Mouse (Mus musculus): Measurements from ENCODE around the gene Spocd1. TPM values are rescaled to one million over a fixed set of nuclear protein-coding genes. Genes with fewer than 3 reads are reported as not detected.
"Not testable (repeated sequence)": the region's sequence is repeated elsewhere in the genome, so short reads cannot be mapped to it uniquely, and the experiment has no call there.

Gene Spocd1
- polyA plus RNA-seq (2015; fragmentation: Nextera tagmentation; extraction: Ambion mirVana) = not detected in 2 replicates

GRCm38 (mm10) chr4:129928949-129929348, at the start of gene Spocd1:
Gene Spocd1, plus strand, starts transcription at chr4:129929249.
- peak within 1 kb of the TSS; percentile 21 for H3K4me3 ChIP-seq (replicated peaks)
- no peaks in the 10 kb centered on the region for H3K9me3 ChIP-seq (replicated peaks)
- 46% methylated on average over 4 of the region's 4 CpGs for WGBS
- H3K27me3 ChIP-seq = peaks cover 6% of the 10 kb centered on the region; the same call in 1 of the 2 replicates
- no peak within 1 kb of the TSS for H3K9ac ChIP-seq
- H3K36me3 ChIP-seq = no peaks in the 10 kb centered on the region
- no peak for ATAC-seq (replicated peaks; ENCODE audit: low FRiP score)
- no peak within 1 kb of the TSS for H3K27ac ChIP-seq
- H3K4me1 ChIP-seq = peaks cover 11% of the 10 kb centered on the region; the same call in 1 of the 2 replicates
- H3K4me2 ChIP-seq = peak within 1 kb of the TSS; percentile 54

GRCm38 (mm10) chr4:129880615-129881014, 48.4 kb upstream of the Spocd1 start:
- Histone ChIP-seq H3K9ac (no peak overlapping the region), H3K4me1 (peaks cover 35% of the 10 kb centered on the region)
- WGBS = 69% methylated on average over 7 of the region's 7 CpGs

DNA sequence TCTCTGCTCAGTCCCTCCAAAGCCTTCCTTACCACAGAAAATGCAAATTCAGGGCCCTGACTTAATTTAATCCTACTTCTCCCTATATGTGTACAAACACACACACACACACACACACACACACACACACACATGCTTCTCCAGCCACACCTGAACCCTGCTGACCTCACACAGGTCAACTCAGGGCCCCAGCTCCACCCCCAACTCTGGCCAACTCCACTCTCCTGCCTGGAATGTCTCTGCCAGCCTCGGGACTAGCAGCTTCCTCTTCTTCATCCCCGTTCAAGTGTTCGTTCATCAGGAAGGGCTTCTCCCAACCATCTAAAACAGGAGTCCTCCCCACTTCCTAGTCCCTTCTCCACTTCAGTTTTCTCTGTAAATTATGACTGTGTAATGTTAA, 47.4 kb upstream of the Spocd1 start:
- WGBS = 34% methylated on average over 3 of the region's 3 CpGs
- no peak overlapping the region for H3K4me3 ChIP-seq (replicated peaks)
- H3K36me3 ChIP-seq = no peaks in the 10 kb centered on the region
- no peak for ATAC-seq (replicated peaks; ENCODE audit: low FRiP score)
- H3K9ac ChIP-seq = no peak overlapping the region
- H3K27me3 ChIP-seq = no peaks in the 10 kb centered on the region
- H3K4me2 ChIP-seq = no peak overlapping the region
- H3K9me3 ChIP-seq (replicated peaks) = no peaks in the 10 kb centered on the region
- H3K27ac ChIP-seq = peak overlapping the region; percentile 60; the same call in 1 of the 2 replicates
- peaks cover 32% of the 10 kb centered on the region for H3K4me1 ChIP-seq

More at GRCm38 (mm10) chr4:129880615-129881014, 48.4 kb upstream of the Spocd1 start:
- H3K27me3 ChIP-seq = no peaks in the 10 kb centered on the region
- H3K4me3 ChIP-seq (replicated peaks) = no peak overlapping the region
- no peaks in the 10 kb centered on the region for H3K36me3 ChIP-seq
- no peak for ATAC-seq (replicated peaks; ENCODE audit: low FRiP score)
- H3K27ac ChIP-seq = no peak overlapping the region
- no peak overlapping the region for H3K4me2 ChIP-seq
- no peaks in the 10 kb centered on the region for H3K9me3 ChIP-seq (replicated peaks)

GRCm38 (mm10) chr4:129882555-129883293, 46.3 kb upstream of the Spocd1 start:
- Histone ChIP-seq H3K4me3 (replicated peaks) (peak overlapping the region; percentile 10; the same call in 1 of the 2 replicates), H3K27ac (peak overlapping the region; percentile 60), H3K36me3 (no peaks in the 10 kb centered on the region), H3K9ac (no peak overlapping the region), H3K4me1 (peaks cover 22% of the 10 kb centered on the region), H3K27me3 (no peaks in the 10 kb centered on the region), H3K4me2 (peak overlapping the region; percentile 46), H3K9me3 (replicated peaks) (no peaks in the 10 kb centered on the region)
- peak; percentile 54; the same call in 1 of the 2 replicates for ATAC-seq (replicated peaks; ENCODE audit: low FRiP score)
- WGBS = 23% methylated on average over 11 of the region's 11 CpGs

DNA sequence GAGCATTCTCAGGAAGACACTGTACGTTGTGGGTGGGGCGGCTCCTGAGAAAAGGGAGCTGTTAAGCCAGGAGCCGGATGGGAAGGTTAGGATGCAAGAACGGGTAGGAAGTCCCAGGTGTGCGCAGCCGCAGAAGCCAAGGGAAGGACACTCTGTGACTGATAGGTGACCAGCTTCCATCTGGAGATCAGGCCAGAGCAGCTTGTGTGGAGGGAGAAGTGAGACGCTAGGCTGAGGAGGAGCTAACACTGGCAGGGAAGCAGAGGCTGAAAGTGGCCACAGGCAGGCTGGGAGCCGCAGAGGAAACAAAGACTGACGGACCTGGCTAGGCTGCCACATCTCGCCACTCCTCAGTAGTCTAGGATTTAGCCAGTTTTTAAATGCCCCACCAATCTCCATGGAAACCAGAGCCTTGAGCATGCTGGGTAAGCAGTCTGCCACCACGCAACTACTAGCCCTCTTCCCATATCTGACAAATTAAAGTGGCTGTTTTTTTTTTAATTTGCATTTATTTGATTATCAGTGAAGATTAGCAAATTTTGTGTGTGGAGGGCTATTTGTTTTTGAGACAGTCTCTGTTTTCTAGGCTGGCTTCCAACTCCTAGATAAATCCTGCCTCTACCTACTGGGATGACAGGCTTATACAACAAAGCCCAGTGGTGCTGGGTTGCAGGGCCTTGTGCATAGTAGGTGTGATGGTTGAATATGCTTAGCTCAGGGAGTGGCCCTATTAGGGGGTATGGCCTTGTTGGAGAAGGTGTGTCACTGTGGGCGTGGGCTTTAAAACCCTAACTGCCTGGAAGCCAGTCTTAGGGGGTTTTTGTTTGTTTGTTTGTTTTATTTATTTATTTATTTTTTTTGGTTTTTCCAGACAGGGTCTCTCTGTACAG, 44.8 kb upstream of the Spocd1 start:
- H3K4me1 ChIP-seq = peaks cover 18% of the 10 kb centered on the region
- no peak overlapping the region for H3K27ac ChIP-seq
- H3K27me3 ChIP-seq = no peaks in the 10 kb centered on the region
- no peak overlapping the region for H3K9ac ChIP-seq
- no peak for ATAC-seq (replicated peaks; ENCODE audit: low FRiP score)
- no peak overlapping the region for H3K4me3 ChIP-seq (replicated peaks)
- no peaks in the 10 kb centered on the region for H3K36me3 ChIP-seq
- H3K9me3 ChIP-seq (replicated peaks) = no peaks in the 10 kb centered on the region
- 75% methylated on average over 12 of the region's 12 CpGs for WGBS
- no peak overlapping the region for H3K4me2 ChIP-seq

DNA sequence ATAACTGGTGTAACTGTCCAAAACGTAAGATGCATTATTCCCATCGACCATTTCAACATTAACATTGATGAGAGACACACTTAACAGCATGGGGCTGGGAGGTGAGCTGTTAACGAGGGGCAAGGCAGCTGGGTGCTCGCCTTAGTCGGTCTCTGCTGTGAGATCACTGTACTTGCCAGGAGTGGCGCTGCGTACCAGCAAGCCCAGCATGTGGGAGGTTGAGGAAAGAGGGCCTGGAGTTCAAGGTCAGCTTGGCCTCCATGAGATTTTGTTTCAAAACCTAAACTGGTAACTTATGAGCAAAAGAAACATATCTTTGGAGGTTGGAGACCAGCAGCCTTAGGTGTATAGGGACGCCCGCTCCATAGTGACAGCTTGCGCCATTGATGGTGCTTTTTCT, 39.4 kb upstream of the Spocd1 start:
- H3K9ac ChIP-seq = no peak overlapping the region
- no peak for ATAC-seq (replicated peaks; ENCODE audit: low FRiP score)
- no peaks in the 10 kb centered on the region for H3K4me1 ChIP-seq
- H3K4me3 ChIP-seq (replicated peaks) = no peak overlapping the region
- no peaks in the 10 kb centered on the region for H3K9me3 ChIP-seq (replicated peaks)
- 77% methylated on average over 10 of the region's 10 CpGs for WGBS
- no peaks in the 10 kb centered on the region for H3K36me3 ChIP-seq
- no peaks in the 10 kb centered on the region for H3K27me3 ChIP-seq
- H3K27ac ChIP-seq = no peak overlapping the region
- H3K4me2 ChIP-seq = no peak overlapping the region

- H3K27me3 ChIP-seq = no peaks in the 10 kb centered on the region
- no peak overlapping the region for H3K9ac ChIP-seq
- H3K4me1 ChIP-seq = no peaks in the 10 kb centered on the region
- H3K9me3 ChIP-seq (replicated peaks) = no peaks in the 10 kb centered on the region
- ATAC-seq (replicated peaks; ENCODE audit: low FRiP score) = no peak
- WGBS = 88% methylated on average over 7 of the region's 7 CpGs
- no peak overlapping the region for H3K27ac ChIP-seq
- H3K36me3 ChIP-seq = no peaks in the 10 kb centered on the region
- no peak overlapping the region for H3K4me3 ChIP-seq (replicated peaks)
- no peak overlapping the region for H3K4me2 ChIP-seq
Measured at GRCm38 (mm10) chr4:129890094-129890493, 39.0 kb upstream of the Spocd1 start.

GRCm38 (mm10) chr4:129894861-129895260, 34.2 kb upstream of the Spocd1 start:
- 89% methylated on average over 3 of the region's 3 CpGs for WGBS
- Histone ChIP-seq H3K9me3 (replicated peaks) (no peaks in the 10 kb centered on the region), H3K27ac (no peak overlapping the region), H3K4me1 (no peaks in the 10 kb centered on the region), H3K9ac (no peak overlapping the region), H3K4me3 (replicated peaks) (no peak overlapping the region), H3K4me2 (no peak overlapping the region), H3K36me3 (no peaks in the 10 kb centered on the region), H3K27me3 (no peaks in the 10 kb centered on the region)
- no peak for ATAC-seq (replicated peaks; ENCODE audit: low FRiP score)

GRCm38 (mm10) chr4:129898815-129899214, 30.2 kb upstream of the Spocd1 start:
- H3K4me3 ChIP-seq (replicated peaks); H3K27me3 ChIP-seq; H3K4me2 ChIP-seq: not testable (repeated sequence)

DNA sequence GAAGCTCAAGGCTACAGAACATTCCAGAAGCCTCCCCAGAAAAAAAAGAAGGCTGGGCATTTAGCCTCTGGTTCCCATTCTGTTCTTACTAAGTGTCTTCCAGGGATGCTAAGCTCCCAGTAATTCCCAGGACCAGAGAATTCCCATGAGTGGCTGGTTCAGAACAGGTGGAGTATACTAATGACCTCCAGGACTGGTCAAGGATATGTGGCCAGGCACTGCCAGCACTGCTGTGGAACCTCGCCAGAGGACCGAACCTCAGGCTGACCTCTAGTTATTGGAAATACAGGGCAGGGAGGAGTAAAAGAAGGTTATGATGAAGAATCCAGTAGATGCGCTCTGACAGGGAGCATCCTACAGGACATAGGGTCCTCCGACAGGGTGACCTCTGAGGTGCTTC, 26.7 kb upstream of the Spocd1 start:
- no peak overlapping the region for H3K4me2 ChIP-seq
- no peaks in the 10 kb centered on the region for H3K36me3 ChIP-seq
- H3K4me3 ChIP-seq (replicated peaks) = no peak overlapping the region
- H3K4me1 ChIP-seq = peaks cover 9% of the 10 kb centered on the region
- 89% methylated on average over 4 of the region's 4 CpGs for WGBS
- no peaks in the 10 kb centered on the region for H3K27me3 ChIP-seq
- ATAC-seq (replicated peaks; ENCODE audit: low FRiP score) = no peak
- H3K9ac ChIP-seq = no peak overlapping the region
- no peaks in the 10 kb centered on the region for H3K9me3 ChIP-seq (replicated peaks)
- no peak overlapping the region for H3K27ac ChIP-seq

More at GRCm38 (mm10) chr4:129898815-129899214, 30.2 kb upstream of the Spocd1 start:
- not testable (repeated sequence) for H3K4me1 ChIP-seq; H3K27ac ChIP-seq; ATAC-seq (replicated peaks; ENCODE audit: low FRiP score); H3K9ac ChIP-seq; H3K36me3 ChIP-seq; H3K9me3 ChIP-seq (replicated peaks)
- WGBS = 95% methylated on average over 18 of the region's 18 CpGs

- no peak overlapping the region for H3K4me3 ChIP-seq (replicated peaks)
- no peak overlapping the region for H3K9ac ChIP-seq
- H3K4me1 ChIP-seq = peaks cover 9% of the 10 kb centered on the region
- ATAC-seq (replicated peaks; ENCODE audit: low FRiP score) = no peak
- H3K27ac ChIP-seq = no peak overlapping the region
- no peaks in the 10 kb centered on the region for H3K9me3 ChIP-seq (replicated peaks)
- 47% methylated on average over 3 of the region's 3 CpGs for WGBS
- H3K36me3 ChIP-seq = no peaks in the 10 kb centered on the region
- no peaks in the 10 kb centered on the region for H3K27me3 ChIP-seq
- H3K4me2 ChIP-seq = no peak overlapping the region
Measured at GRCm38 (mm10) chr4:129903577-129903976, 25.5 kb upstream of the Spocd1 start.

GRCm38 (mm10) chr4:129905032-129905431, 24.0 kb upstream of the Spocd1 start:
- Histone ChIP-seq H3K4me2 (no peak overlapping the region), H3K4me3 (replicated peaks) (no peak overlapping the region), H3K4me1 (peaks cover 19% of the 10 kb centered on the region), H3K27ac (no peak overlapping the region), H3K36me3 (no peaks in the 10 kb centered on the region), H3K27me3 (no peaks in the 10 kb centered on the region), H3K9ac (no peak overlapping the region), H3K9me3 (replicated peaks) (no peaks in the 10 kb centered on the region)
- no peak for ATAC-seq (replicated peaks; ENCODE audit: low FRiP score)
- 93% methylated on average over 3 of the region's 3 CpGs for WGBS

Data from kidney, embryonic 15.5 days (tissue).